Mouse (Mus musculus) embryonic stem cell, embryonic (primary cell): Measurements from ENCODE around the gene Mmgt2.

Experiments used
- CTCF ChIA-PET, 4 experiments: fragments of 300-600 bp in 2 of 4; fragments of 350-600 bp in 2 of 4; sonication (Branson Sonifier 250); formaldehyde crosslinking; loops; one replicate each; lab custom pipeline; 2022; ENCODE audit warnings: inconsistent platforms in 2 of 4; lab: Charles Lee
- POLR2A ChIA-PET, 4 experiments: fragments of 300-600 bp in 2 of 4; fragments of 350-600 bp in 2 of 4; sonication (Branson Sonifier 250); formaldehyde crosslinking; loops; one replicate each; lab custom pipeline; 2022; ENCODE audit warnings: antibody characterized with exemption in 4 of 4, inconsistent platforms in 1 of 4; lab: Charles Lee

Mmgt2 gene

DNA sequence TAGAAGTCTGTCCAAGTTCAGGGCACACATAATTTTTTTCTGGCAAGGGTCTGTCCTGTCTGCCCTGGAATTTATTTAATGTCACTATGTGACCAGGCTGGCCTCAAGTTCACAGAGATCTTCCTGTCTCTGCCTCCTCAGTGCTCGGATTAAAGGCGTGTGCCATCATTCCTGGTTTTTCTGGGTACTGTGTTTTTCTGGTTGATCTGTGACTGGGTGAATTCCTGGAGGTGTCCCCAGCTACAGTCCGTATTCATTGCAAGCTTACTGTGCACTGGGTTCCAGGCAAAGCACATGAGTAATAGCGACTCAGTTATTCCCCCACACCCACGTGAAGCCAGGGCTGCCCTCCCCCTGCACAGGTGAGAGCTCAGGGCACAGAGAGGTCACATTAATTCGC is 38.2 kb upstream of the Mmgt2 start:
- CTCF ChIA-PET = interaction anchor here in 1 of 4 experiments (1.4 kb wide), 1 partner anchor 86 kb away, joined by 3 read pairs; no protein-coding TSS in a partner anchor
- POLR2A ChIA-PET = interaction anchor here in 3 of 4 experiments (0.7 to 26.7 kb wide), 21 partner anchors 3 to 236 kb away, joined by 3 to 754 read pairs (median 9); partner anchors contain the start of genes Ubb (in 2 of the 3), Cenpv (in 1 of the 3) and Trpv2 (in 1 of the 3)

DNA sequence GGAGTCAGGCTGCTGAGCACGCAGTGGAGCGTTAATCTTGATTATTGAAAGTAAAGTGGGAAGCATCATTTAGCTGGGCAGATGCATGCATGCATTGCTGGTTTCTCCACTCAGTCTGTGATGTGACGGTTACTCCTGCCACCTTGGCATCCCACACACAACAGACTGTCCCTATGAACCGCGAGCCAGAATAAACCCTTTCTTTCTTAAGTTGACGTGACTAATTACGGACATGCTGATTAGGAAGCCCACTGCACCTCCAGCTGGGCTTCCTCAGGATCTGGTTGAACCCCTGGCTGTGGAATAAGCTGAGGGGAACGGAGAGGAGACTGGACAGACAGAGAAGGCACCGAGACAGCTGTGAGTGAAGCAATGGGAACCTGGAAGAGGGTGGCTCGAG is 35.9 kb upstream of the Mmgt2 start:
- ChIA-PET CTCF (interaction anchor here in 1 of 4 experiments (1.8 kb wide), 1 partner anchor 17 kb away, joined by 14 read pairs; no protein-coding TSS in a partner anchor), POLR2A (interaction anchor here (1.2 to 26.7 kb wide), 11 partner anchors 6 to 89 kb away, joined by 3 to 523 read pairs (median 15); no protein-coding TSS in a partner anchor)

DNA sequence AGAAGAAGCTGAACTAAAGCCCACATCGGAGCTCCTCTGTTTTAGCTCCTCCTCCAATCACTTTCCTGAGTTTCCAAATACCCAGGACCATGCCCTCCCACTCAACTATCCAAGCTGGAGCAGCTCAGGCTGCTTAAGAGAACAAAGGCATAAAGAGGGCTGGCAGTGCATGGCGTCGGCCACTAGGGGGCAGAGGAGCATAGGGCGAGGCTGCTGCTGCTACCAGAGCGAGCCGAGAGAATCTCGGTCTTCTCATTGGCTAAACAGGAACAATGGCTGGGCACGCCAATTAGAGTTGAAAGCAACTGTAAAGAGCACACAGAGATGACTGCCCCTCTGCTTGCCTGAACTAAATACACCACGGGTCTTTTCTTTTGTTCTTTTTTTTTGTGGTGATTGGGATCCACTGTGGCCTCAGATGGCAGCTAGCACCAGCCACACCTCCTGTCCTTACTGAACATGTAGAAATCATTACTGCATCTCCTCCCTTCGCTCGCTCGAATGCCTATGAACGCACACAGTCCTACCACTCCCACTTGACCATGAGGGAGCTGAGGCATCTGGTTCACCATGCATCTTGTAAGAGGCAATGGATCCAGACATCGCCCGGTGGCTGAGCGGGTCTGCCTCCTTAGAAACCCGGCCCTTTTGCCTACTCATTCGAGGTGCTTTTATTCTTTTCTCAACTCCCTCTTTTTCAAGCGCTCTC is 34.7 kb upstream of the Mmgt2 start:
- POLR2A ChIA-PET = interaction anchor here (0.5 to 26.7 kb wide), 51 partner anchors 7 to 566 kb away, joined by 3 to 523 read pairs (median 4); partner anchors contain the start of genes Ubb (in 3 of the 4) and Mmgt2 (in 1 of the 4)
- CTCF ChIA-PET = interaction anchor here (0.5 to 2.4 kb wide), 70 partner anchors 9 to 1687 kb away, joined by 3 to 45 read pairs (median 4); partner anchors contain the start of genes Adora2b (in 1 of the 4), Ttc19 (in 1 of the 4), Tvp23b (in 1 of the 4) and Zswim7 (in 1 of the 4)

DNA sequence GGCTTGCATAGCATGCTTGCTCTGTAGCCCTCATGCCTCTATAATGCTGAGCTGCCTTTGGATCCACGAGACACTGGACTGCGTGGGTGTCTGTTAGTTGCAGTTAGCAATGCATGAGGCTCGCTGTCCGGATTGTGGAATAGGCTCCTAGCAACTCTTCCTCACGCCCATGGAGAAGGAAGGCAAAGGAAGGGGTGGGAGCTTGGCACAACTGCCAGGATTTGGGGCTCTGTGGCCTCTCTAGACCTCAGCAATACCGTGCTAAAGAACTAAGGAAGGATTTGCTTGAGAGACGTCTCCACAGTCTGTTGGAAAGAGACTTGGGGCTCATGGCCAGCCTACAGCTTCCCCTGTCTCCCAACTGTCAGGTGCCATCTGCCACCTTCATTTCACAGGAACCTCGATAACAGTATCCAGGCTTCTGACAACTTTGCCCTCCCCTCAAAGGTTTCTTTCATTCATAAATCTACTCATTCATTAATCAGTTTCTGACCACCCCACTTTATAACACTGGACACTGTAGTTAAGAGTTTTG is 33.5 kb upstream of the Mmgt2 start:
- ChIA-PET CTCF (interaction anchor here in 3 of 4 experiments (0.7 to 2.4 kb wide), 16 partner anchors 10 to 141 kb away, joined by 3 to 45 read pairs (median 6); no protein-coding TSS in a partner anchor), POLR2A (interaction anchor here (1.1 to 26.7 kb wide), 17 partner anchors 8 to 71 kb away, joined by 3 to 523 read pairs (median 13); partner anchors contain the start of gene Ubb (in 2 of the 4))

DNA sequence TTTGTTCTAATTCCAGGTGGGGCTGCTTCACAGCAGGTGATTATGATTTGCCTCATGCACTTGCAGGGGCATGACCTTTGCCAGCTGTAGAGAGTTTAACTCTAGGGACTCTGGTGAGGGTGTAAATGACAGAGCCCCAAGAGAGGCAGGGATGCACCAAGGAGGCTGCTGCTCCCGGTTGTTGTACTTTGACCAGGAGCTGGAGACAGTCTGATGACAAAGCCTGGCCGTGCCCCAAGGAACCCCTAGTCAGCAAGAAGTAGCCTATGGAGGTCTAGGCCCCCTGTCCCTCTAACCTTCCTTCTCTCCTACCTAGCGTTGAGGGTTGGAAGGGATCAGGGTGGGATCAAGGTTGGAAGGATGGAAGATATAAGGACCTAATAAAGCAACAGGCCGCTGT is 33.0 kb upstream of the Mmgt2 start:
- ChIA-PET CTCF (interaction anchor here in 1 of 4 experiments (1.2 kb wide), 1 partner anchor 115 kb away, joined by 3 read pairs; no protein-coding TSS in a partner anchor), POLR2A (interaction anchor here in 3 of 4 experiments (1.4 to 26.7 kb wide), 6 partner anchors 9 to 71 kb away, joined by 3 to 523 read pairs (median 25); partner anchors contain the start of gene Ubb (in 2 of the 3))

DNA sequence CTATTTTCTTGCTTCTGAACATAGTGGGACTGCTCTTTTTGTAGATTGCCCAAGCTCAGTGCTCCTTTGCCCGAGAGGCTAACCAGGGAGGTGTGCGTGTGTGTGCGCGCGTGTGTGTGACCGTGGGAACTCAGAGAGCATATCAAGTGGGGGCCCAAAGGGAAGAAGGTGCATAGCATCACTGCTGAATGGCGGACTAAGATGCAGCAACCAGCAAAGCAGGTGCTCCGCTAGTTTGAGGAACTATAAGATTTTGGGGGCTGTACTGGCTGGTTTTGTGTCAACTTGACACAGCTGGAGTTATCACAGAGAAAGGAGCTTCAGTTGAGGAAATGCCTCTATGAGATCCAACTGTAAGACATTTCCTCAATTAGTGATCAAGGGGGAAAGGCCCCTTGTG is 27.4 kb upstream of the Mmgt2 start:
- ChIA-PET CTCF (interaction anchor here in 3 of 4 experiments (0.6 to 1.4 kb wide), 3 partner anchors 37 to 545 kb away, joined by 4 to 7 read pairs (median 6); no protein-coding TSS in a partner anchor), POLR2A (interaction anchor here in 3 of 4 experiments (0.6 to 26.7 kb wide), 8 partner anchors 8 to 70 kb away, joined by 3 to 523 read pairs (median 6); partner anchors contain the start of gene Ubb (in 1 of the 3))

DNA sequence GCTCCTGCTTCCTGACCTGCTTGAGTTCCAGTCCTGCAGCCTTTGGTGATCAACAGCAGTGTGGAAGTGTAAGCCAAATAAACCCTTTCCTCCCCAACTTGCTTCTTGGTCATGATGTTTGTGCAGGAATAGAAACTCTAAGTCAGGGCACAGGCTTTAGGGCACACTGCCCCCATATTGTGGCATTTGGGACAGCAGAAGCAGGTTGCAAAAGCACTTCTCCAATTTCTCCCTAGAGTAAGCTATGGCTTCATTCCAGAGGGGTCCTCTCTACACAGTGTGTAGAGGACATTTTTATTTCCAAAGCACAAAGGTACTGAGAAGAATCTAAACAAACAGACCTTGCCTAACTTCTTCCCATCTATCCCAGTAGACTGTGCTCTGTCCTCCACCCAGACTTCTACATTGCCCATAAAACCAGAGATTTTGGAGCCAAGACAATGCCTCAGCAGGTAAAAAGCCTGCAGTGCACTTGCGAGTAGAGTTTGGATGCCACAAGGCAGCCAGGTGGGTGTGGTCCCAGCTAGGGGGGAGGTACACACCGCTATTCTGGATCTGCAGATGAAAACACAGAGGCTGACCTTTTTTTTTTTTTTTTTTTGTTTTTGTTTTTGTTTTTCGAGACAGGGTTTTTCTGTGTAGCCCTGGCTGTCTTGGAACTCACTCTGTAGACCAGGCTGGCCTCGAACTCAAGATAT is 26.7 kb upstream of the Mmgt2 start:
- POLR2A ChIA-PET = interaction anchor here in 3 of 4 experiments (0.6 to 26.7 kb wide), 22 partner anchors 8 to 341 kb away, joined by 3 to 523 read pairs (median 4); partner anchors contain the start of gene Ubb (in 2 of the 3)
- CTCF ChIA-PET = interaction anchor here (0.6 to 2.1 kb wide), 11 partner anchors 8 to 594 kb away, joined by 3 to 13 read pairs (median 4); no protein-coding TSS in a partner anchor

DNA sequence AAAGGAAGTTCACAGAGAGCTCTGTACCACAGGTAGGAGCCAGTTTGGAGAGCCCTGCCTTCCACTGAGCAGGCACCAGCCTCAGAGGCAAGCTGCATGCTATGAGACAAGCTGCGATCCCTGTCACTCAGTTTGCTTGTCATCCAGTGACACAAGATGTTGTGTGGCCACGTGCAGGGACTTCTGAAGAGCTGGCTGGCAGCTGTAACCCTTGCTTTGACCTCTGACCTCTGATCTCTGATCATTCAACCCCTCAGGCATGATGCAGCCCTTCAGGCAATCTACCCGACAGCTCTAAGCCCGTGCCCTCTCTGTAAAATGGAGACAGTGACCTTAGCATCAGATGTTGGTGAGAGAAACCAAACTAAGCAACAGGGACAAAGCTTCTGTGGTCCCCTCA is 25.6 kb upstream of the Mmgt2 start:
- ChIA-PET CTCF (interaction anchor here in 2 of 4 experiments (0.7 to 2.1 kb wide), 7 partner anchors 8 to 996 kb away, joined by 3 to 13 read pairs (median 3); no protein-coding TSS in a partner anchor), POLR2A (interaction anchor here (0.6 to 26.7 kb wide), 23 partner anchors 7 to 342 kb away, joined by 3 to 523 read pairs (median 4); partner anchors contain the start of genes Ttc19 (in 1 of the 4), Tvp23b (in 1 of the 4), Ubb (in 1 of the 4) and Zswim7 (in 1 of the 4))

DNA sequence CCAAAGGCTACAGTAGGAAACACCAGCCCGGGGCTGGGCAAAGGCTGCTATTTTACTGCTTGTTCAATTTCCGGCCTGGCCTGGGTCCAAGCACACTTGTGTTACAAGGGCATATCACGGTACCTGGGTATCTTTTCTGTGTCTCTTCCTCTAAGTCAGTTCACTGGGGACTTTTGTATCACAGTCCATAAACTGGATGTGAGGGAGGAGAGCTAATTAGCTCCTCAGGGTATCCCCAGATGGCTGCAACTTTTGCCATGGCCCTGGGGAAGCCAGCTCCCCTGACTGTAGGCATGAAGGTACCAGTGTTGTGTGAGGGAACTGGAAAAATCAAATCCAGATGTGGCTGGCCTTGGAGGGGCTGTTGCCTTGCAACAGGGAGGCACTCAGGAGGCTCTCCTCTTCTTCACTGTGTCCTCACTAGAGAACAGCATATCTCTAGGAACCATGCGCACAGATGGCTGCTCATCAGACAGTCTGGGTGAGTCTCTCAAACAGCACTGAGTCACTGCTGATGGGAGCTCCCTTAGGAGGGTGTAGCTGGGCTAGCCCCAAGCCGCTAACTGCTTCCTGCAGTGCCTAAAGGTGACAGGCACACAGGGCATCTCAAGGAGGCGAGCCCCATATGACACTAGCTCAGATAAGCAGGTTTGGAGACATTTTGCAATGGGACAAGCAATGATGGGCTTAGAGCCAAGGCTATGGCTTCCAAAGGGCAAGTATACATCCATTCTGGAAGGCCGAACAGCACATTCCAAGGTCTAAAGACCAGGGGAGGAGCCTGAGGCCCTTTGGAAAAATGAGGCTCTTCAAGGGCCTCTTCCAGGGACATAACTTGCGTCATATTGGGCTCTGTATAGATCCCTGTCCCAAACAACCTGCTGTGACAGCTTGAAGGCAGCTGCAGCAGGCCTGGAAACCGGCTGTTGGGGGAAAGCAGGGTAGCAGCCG is 23.8 kb upstream of the Mmgt2 start:
- ChIA-PET CTCF (interaction anchor here in 2 of 4 experiments (1.0 to 1.6 kb wide), 2 partner anchors 11 kb away, joined by 3 to 6 read pairs; no protein-coding TSS in a partner anchor), POLR2A (interaction anchor here (0.6 to 26.7 kb wide), 18 partner anchors 9 to 1835 kb away, joined by 3 to 523 read pairs (median 4); partner anchors contain the start of gene Ubb (in 1 of the 4))

DNA sequence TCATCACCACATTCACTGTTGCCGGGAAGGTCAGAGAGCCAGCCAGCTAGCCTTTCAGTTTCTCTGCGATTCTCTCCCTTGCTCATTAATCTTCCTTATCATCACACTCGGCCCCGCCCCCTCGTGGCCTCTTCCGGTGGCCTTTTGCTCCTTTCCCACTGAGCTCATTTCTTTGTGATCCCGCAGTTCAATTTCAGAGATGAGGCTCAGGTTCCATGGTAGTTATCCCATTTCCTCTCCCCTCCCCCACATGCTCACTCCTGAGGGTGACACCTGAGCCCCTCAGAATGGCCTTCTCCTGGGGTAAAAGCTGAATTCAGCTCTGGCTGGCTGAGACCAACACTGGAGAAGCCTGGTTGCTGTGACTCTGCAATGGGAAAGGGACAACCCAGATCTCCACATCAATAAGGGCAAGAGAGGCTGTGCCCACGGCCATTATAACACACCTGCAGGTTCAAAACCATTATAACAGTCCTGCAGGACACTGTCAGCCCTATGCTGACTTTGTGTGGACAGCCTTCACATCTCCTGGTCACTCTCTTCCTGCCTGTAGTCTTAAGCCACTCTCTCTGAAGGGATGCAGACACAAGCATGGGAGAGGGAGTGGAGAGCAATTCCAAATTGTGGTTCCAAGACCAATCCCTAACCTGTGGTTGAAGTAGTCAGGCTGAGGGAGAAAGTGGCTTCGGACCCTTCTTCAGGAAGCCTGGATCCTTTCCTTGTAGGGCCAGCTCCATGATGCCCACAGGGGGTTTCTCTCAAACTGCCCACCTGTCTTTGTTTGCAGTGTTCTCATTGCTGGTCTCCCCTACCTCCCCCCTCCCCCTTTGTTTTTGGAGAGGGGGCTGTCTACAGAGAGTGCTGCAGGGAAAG is 18.9 kb upstream of the Mmgt2 start:
- ChIA-PET POLR2A (interaction anchor here in 3 of 4 experiments (0.6 to 26.7 kb wide), 30 partner anchors 7 to 1268 kb away, joined by 3 to 523 read pairs (median 5); partner anchors contain the start of genes Lrrc75a (in 1 of the 3), Mmgt2 (in 1 of the 3) and Ubb (in 1 of the 3)), CTCF (interaction anchor here (0.5 to 2.0 kb wide), 13 partner anchors 9 to 856 kb away, joined by 3 to 18 read pairs (median 4); no protein-coding TSS in a partner anchor)

DNA sequence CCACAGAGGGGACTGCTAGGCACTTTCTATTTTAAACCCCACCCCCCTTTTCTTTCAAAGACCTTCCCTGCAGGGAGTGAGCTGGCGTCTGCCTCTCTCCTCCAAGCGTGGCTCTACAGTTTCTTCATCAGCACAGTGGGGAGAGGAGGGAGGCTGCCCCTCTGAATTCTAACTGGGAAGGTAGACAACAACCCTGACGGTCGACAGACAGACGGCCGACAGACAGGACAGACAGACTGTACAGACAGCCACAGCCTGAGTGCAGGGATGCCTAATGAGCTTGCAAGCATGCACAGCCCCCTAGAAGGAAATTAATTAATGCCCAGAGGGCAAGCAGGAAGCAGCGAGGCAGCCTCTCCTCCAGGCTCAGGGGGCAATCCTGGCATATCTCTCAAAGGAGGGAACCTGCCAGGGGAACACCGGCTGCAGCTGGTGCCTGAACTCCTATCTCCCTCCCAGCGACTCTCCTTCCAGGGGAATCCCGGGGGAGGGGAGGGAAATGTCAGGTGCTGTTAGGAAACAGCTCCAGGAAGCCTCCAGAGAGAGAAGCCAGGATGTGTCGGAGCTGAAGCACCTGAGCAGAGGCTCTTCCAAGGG is 18.1 kb upstream of the Mmgt2 start:
- ChIA-PET POLR2A (interaction anchor here (0.5 to 26.7 kb wide), 30 partner anchors 8 to 692 kb away, joined by 3 to 523 read pairs (median 5); partner anchors contain the start of genes Ubb (in 2 of the 4), Lrrc75a (in 1 of the 4) and Mmgt2 (in 1 of the 4)), CTCF (interaction anchor here (0.5 to 2.0 kb wide), 10 partner anchors 8 to 538 kb away, joined by 3 to 18 read pairs (median 4); no protein-coding TSS in a partner anchor)

DNA sequence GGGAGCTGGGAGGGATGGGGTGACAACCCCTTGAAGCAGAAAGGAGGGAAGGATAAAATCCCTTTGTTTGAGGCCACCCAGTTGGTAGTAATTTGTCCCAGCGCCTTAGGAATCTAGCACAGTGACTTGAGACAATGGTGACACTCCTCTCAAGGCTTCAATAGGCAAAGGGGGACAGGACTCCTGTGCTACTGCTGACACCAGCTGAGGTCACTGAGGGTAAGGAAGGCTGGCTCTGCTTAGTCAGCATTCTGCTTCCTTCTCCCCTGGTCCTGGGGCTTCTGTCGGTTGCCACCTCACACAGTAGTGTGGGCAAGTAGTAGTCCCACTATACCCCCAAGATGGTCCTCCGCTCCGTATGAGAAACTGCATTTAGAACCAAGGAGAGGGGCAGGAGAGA is 17.3 kb upstream of the Mmgt2 start:
- POLR2A ChIA-PET = interaction anchor here in 3 of 4 experiments (0.7 to 26.7 kb wide), 19 partner anchors 8 to 80 kb away, joined by 3 to 523 read pairs (median 7); partner anchors contain the start of genes Ubb (in 2 of the 3), Lrrc75a (in 1 of the 3) and Mmgt2 (in 1 of the 3)
- CTCF ChIA-PET = interaction anchor here in 1 of 4 experiments (0.6 kb wide), 1 partner anchor 538 kb away, joined by 3 read pairs; no protein-coding TSS in a partner anchor

DNA sequence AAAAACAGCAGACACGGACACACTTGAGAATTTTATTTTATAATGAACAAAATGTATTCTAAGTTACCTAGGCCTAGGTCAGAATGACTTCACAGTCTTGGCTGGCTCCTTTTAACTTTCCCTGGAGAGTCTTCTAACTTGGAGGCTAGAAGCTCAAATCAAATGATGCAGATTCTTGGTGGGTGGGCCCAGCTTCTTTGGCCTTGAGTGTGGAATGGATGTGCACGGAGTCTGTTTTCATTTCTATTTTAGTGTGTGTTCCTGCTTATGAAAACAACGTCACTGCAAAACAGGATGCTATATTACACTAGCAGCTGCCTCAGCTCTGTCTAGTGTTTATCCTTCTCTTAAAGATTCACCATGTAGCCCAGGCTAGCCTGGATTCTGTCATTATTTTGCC is 13.1 kb upstream of the Mmgt2 start:
- ChIA-PET CTCF (no interaction called here), POLR2A (interaction anchor here in 3 of 4 experiments (0.6 to 26.7 kb wide), 7 partner anchors 9 to 1370 kb away, joined by 3 to 523 read pairs (median 3); partner anchors contain the start of gene Ubb (in 1 of the 3))

DNA sequence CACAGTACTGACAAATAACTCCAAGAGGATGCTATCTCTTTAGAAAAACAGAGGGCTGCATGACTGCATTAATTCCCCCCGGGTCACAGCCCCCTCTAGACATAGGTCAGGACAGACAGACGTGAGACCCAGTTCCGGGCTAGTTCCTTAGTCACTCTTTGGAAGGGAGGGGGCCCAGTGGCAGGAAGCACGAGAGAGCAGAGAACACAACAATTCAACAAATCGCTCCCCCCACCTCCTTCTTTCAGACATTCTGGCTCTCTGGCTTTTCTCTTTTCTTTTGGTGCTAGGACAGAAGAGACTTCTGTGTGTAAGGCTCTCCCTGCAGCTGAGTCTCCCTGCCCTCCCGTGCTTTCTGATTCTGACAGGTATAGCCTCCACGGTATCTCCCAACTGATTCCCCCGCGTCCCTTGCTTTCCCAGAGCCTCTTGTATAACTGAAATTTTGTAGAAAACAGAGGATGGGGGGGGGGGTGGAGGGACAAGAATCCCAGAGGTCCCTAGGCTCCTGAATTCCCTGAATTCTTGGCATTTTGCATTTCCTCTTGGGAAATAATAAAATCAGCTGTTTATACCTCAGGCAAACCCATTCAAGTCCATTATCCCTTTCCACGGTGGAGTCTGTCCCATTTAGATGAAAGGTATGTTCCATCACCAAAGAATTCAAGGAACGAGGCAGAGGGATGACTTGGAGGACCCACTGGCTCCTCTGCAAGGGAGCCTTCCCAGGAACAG is 12.2 kb upstream of the Mmgt2 start:
- POLR2A ChIA-PET = interaction anchor here in 3 of 4 experiments (0.5 to 26.7 kb wide), 5 partner anchors 9 to 85 kb away, joined by 3 to 523 read pairs (median 5); partner anchors contain the start of gene Ubb (in 1 of the 3)
- CTCF ChIA-PET = no interaction called here
